Mouse (Mus musculus) adrenal gland, postnatal 0 days (tissue): ENCODE results near the gene Pigt. TPM values are rescaled to one million over a fixed set of nuclear protein-coding genes. Genes with fewer than 3 reads are reported as not detected.

Experiments used
- polyA plus RNA-seq: library from polyadenylated mRNA; unstranded; fragments of >200 nt; fragmentation: Nextera tagmentation; extraction: Ambion mirVana; gene quantifications from 2 replicates; pipeline ENCODE4 v1.2.1, GENCODE M21; 2015

Gene Pigt
- 60.4 and 73.4 TPM in 2 replicates for polyA plus RNA-seq

GRCm38 (mm10) chr2:164496847-164497690 is at the start of gene Pigt:
Gene Pigt, plus strand, starts transcription at chr2:164497520.

GRCm38 (mm10) chr2:164456864-164457300 is 40.4 kb upstream of the Pigt start, which contains the start of gene Sys1:
Gene Sys1, plus strand, starts transcription at chr2:164456964.

GRCm38 (mm10) chr2:164460745-164461551 is 36.4 kb upstream of the Pigt start, which contains the start of gene Gm20458:
Gene Gm20458, plus strand, starts transcription at chr2:164460967.

GRCm38 (mm10) chr2:164473624-164474023 is 23.7 kb upstream of the Pigt start, which contains the start of gene Trp53tg5:
Gene Trp53tg5, minus strand, starts transcription at chr2:164473724.

GRCm38 (mm10) chr2:164485681-164486257 is 11.6 kb upstream of the Pigt start, which contains the start of gene Dbndd2:
Gene Dbndd2, plus strand, starts transcription at chr2:164486106.

Other genes with a start within 250 kb of the Pigt start
- not detected in 2 replicates for gene Svs3b, start 240.9 kb upstream of the Pigt start, polyA plus RNA-seq
- gene Svs4, start 219.1 kb upstream of the Pigt start, polyA plus RNA-seq = not detected in 2 replicates
- gene Svs3a, start 208.3 kb upstream of the Pigt start, polyA plus RNA-seq = not detected in 2 replicates
- gene Svs6, start 180.8 kb upstream of the Pigt start, polyA plus RNA-seq = not detected in 2 replicates
- gene Svs5, start 164.8 kb upstream of the Pigt start, polyA plus RNA-seq = 0.23 TPM in 1 of 2 replicates, not detected in the other
- gene Slpi, start 108.4 kb upstream of the Pigt start, polyA plus RNA-seq = 86.2 and 166 TPM in 2 replicates
- gene Rbpjl, start 94.4 kb upstream of the Pigt start, polyA plus RNA-seq = 0.21 and 0.22 TPM in 2 replicates
- 3.6 and 5.5 TPM in 2 replicates for gene Matn4, start 92.4 kb upstream of the Pigt start, polyA plus RNA-seq
- 50.7 and 62.6 TPM in 2 replicates for gene Sdc4, start 53.6 kb upstream of the Pigt start, polyA plus RNA-seq
- gene Sys1, start 40.6 kb upstream of the Pigt start, polyA plus RNA-seq = 49.8 and 57.1 TPM in 2 replicates
- 16.1 and 24.0 TPM in 2 replicates for gene Gm20458, start 36.6 kb upstream of the Pigt start, polyA plus RNA-seq
- gene Trp53tg5, start 23.8 kb upstream of the Pigt start, polyA plus RNA-seq = not detected in 2 replicates
- 7.4 and 25.1 TPM in 2 replicates for gene Dbndd2, start 11.4 kb upstream of the Pigt start, polyA plus RNA-seq
- gene Wfdc2, start 64.9 kb downstream of the Pigt start, polyA plus RNA-seq = 3.7 and 24.5 TPM in 2 replicates
- gene Spint3, start 75.9 kb downstream of the Pigt start, polyA plus RNA-seq = not detected in 2 replicates
- gene Wfdc6a, start 87.9 kb downstream of the Pigt start, polyA plus RNA-seq = 2.2 TPM in 2 replicates
- 0.18 TPM in 1 of 2 replicates, not detected in the other for gene Eppin, start 96.1 kb downstream of the Pigt start, polyA plus RNA-seq
- gene Wfdc6b, start 116.0 kb downstream of the Pigt start, polyA plus RNA-seq = not detected in 2 replicates
- 0.26 TPM in 1 of 2 replicates, not detected in the other for gene Wfdc8, start 116.1 kb downstream of the Pigt start, polyA plus RNA-seq
- gene Wfdc16, start 141.3 kb downstream of the Pigt start, polyA plus RNA-seq = not detected in 2 replicates
- gene Wfdc10, start 158.5 kb downstream of the Pigt start, polyA plus RNA-seq = 0.33 TPM in 1 of 2 replicates, not detected in the other
- gene Wfdc9, start 159.1 kb downstream of the Pigt start, polyA plus RNA-seq = not detected in 2 replicates
- gene Wfdc11, start 176.6 kb downstream of the Pigt start, polyA plus RNA-seq = not detected in 2 replicates
- 0.21 and 0.61 TPM in 2 replicates for gene Wfdc13, start 187.6 kb downstream of the Pigt start, polyA plus RNA-seq
- gene Spint4, start 201.0 kb downstream of the Pigt start, polyA plus RNA-seq = not detected in 2 replicates
- not detected in 2 replicates for gene Spint5, start 217.8 kb downstream of the Pigt start, polyA plus RNA-seq
- 0.30 and 0.70 TPM in 2 replicates for gene Wfdc3, start 248.4 kb downstream of the Pigt start, polyA plus RNA-seq
- 52.3 and 62.8 TPM in 2 replicates for gene Dnttip1, start 248.5 kb downstream of the Pigt start, polyA plus RNA-seq